Comparison of ENCODE assay signal across 10 mouse cellular contexts in genomic region chr10:61069248-61069647, GRCm38 (mm10). TPM values are rescaled to one million over a fixed set of nuclear protein-coding genes. Genes with fewer than 3 reads are reported as not detected.
DNase-seq lines count a peak whose midpoint lies in the region; ATAC-seq lines count a peak whose summit lies in the region.
"Had no signal": no experiment of that assay in that cellular context is flagged by ENCODE, and none has a peak within 500 bp of the region (broad histone marks: within the 10 kb centered on the region; RNA-seq: fewer than 3 reads in every experiment).

No protein-coding gene starts in this region.

- no peak for DNase-seq in heart, adult 8-10 months (ENCODE audit: low spot score)
- peak; percentile 72 for DNase-seq in MN1 (ENCODE audit: low spot score)
- no peak for DNase-seq in right cerebral cortex, postnatal 4 days
- DNase-seq in kidney, adult 18-20 months: no peak
- DNase-seq: thymus, adult 2 months had no signal

- H3K9me3 ChIP-seq in heart, embryonic 15.5 days (replicated peaks): no peaks in the 10 kb centered on the region
- no peaks in the 10 kb centered on the region for H3K9me3 ChIP-seq in embryonic facial prominence, embryonic 12.5 days
- no peaks in the 10 kb centered on the region for H3K9me3 ChIP-seq in limb, embryonic 15.5 days

- no peaks in the 10 kb centered on the region for H3K27me3 ChIP-seq in heart, embryonic 15.5 days
- H3K27me3 ChIP-seq in embryonic facial prominence, embryonic 12.5 days: 0 out of 2 replicates have a peak, but pooled peaks cover 3% of the 10 kb centered on the region
- H3K27me3 ChIP-seq in limb, embryonic 15.5 days: no peaks in the 10 kb centered on the region

- no peaks in the 10 kb centered on the region for H3K36me3 ChIP-seq in heart, embryonic 15.5 days
- no peaks in the 10 kb centered on the region for H3K36me3 ChIP-seq in embryonic facial prominence, embryonic 12.5 days
- H3K36me3 ChIP-seq in limb, embryonic 15.5 days: no peaks in the 10 kb centered on the region

- 0 out of 2 replicates have a peak overlapping the region, but pooled peaks have one; percentile 14 for H3K9ac ChIP-seq in heart, embryonic 15.5 days
- no peak overlapping the region for H3K9ac ChIP-seq in embryonic facial prominence, embryonic 12.5 days
- no peak overlapping the region for H3K9ac ChIP-seq in limb, embryonic 15.5 days
- H3K9ac ChIP-seq: liver, embryonic 14.5 days had no signal

- ATAC-seq in heart, embryonic 15.5 days (replicated peaks; ENCODE audit: insufficient number of reproducible peaks, insufficient read depth, low FRiP score, low read depth): no peak
- ATAC-seq in embryonic facial prominence, embryonic 12.5 days (ENCODE audit: insufficient number of reproducible peaks, insufficient read depth, low FRiP score, low TSS enrichment): no peak
- no peak for ATAC-seq in limb, embryonic 15.5 days (ENCODE audit: insufficient number of reproducible peaks, low FRiP score, low TSS enrichment, low read depth)
- ATAC-seq in activated CD4-positive, CD25-positive, alpha-beta regulatory T cell, adult 4 months: no peak

- H3K27ac ChIP-seq in heart, embryonic 15.5 days: peak overlapping the region; percentile 83
- no peak overlapping the region for H3K27ac ChIP-seq in embryonic facial prominence, embryonic 12.5 days
- no peak overlapping the region for H3K27ac ChIP-seq in limb, embryonic 15.5 days
- H3K27ac ChIP-seq: liver, embryonic 14.5 days had no signal

- 11% methylated on average over 13 of the region's 13 CpGs for whole genome bisulfite sequencing in heart, embryonic 15.5 days
- 11% methylated on average over 13 of the region's 13 CpGs for WGBS in embryonic facial prominence, embryonic 12.5 days
- WGBS in limb, embryonic 15.5 days: 15% methylated on average over 13 of the region's 13 CpGs

- peak overlapping the region; percentile 45 for H3K4me2 ChIP-seq in heart, embryonic 15.5 days
- H3K4me2 ChIP-seq in embryonic facial prominence, embryonic 12.5 days (replicated peaks): peak overlapping the region; percentile 24; the same call in 1 of the 2 replicates
- H3K4me2 ChIP-seq in limb, embryonic 15.5 days: peak overlapping the region; percentile 10; the same call in 1 of the 2 replicates

- no peak overlapping the region for H3K4me3 ChIP-seq in heart, embryonic 15.5 days
- no peak overlapping the region for H3K4me3 ChIP-seq in embryonic facial prominence, embryonic 12.5 days
- H3K4me3 ChIP-seq in limb, embryonic 15.5 days: no peak overlapping the region

- peaks cover 34% of the 10 kb centered on the region for H3K4me1 ChIP-seq in heart, embryonic 15.5 days (replicated peaks)
- H3K4me1 ChIP-seq in embryonic facial prominence, embryonic 12.5 days: peaks cover 22% of the 10 kb centered on the region
- peaks cover 25% of the 10 kb centered on the region for H3K4me1 ChIP-seq in limb, embryonic 15.5 days

RNA-seq across cellular contexts. Expression of gene Pcbd1, which starts 19.9 kb away (rescaled TPM):
- 53.0 and 59.8 TPM in 2 replicates for polyA plus RNA-seq in heart, embryonic 15.5 days (2015; fragmentation: Nextera tagmentation; extraction: Ambion mirVana)
- total RNA-seq in heart, adult 8-10 months (2022): 1 to 10 TPM in 2 of 4 experiments, under 1 TPM in 2; 0.37 to 1.8 (median 0.92) TPM
- 11.8 and 12.8 TPM in 2 replicates for polyA plus RNA-seq in embryonic facial prominence, embryonic 12.5 days (2016; fragmentation: Nextera tagmentation; extraction: Ambion mirVana)
- polyA plus RNA-seq in limb, embryonic 15.5 days (2015; fragmentation: Nextera tagmentation; extraction: Ambion mirVana): 11.1 and 15.8 TPM in 2 replicates
- polyA plus RNA-seq in activated CD4-positive, CD25-positive, alpha-beta regulatory T cell, adult 4 months (2017; shearing (Covaris generic)): not detected
